Mouse (Mus musculus) liver, adult 2 months (tissue): ENCODE measurements around the gene Shisa5.

ENCODE experiments used
- CTCF ChIP-seq: fragments of 200-500 bp; IDR thresholded peaks from 2 replicates; pipeline ENCODE4 v1.5.1; 2011; ENCODE audit warnings: low read depth, low read length, control low read depth
- POLR2A ChIP-seq: fragments of 200-500 bp; IDR thresholded peaks from 2 replicates; pipeline ENCODE4 v1.6.1; 2011; ENCODE audit warnings: low read length, control low read depth; ENCODE audit not compliant: insufficient read depth; ENCODE audit errors: extremely low read depth

DNA sequence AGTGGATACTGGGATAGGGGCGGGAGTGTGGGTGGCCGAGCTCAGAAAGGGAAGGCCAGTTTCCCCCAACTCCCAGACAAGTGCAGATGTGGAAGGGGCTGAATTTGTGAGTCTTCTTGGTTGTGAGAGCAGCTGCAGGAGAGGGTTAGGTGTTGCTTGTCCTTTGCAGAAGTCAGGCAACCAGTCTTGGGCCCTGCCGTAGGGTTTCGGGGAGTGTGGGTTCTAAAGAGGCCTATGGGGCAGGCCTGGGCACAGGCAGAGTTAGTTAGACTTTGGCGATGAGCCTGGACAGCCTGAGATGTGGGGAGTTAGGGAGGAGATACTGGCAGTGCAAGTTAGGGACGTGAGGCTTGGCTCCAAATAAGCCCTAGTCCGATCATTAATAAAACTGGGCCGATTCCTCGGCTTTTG is 57.9 kb downstream of the Shisa5 start:
- TF ChIP-seq CTCF (no peak), POLR2A (no peak)
